Mouse (Mus musculus) liver, adult 2 months (tissue): ENCODE measurements at regions not wholly inside any gene's neighbourhood (a gene's known extent, or its start where the extent isn't known, plus 50 kb on each side); places are given as distances from the start of the nearest gene placed in this dataset.

Experiments used
- CTCF ChIP-seq: fragments of 200-500 bp; IDR thresholded peaks from 2 replicates; pipeline ENCODE4 v1.5.1; 2011; ENCODE audit warnings: low read depth, low read length, control low read depth
- POLR2A ChIP-seq: fragments of 200-500 bp; IDR thresholded peaks from 2 replicates; pipeline ENCODE4 v1.6.1; 2011; ENCODE audit warnings: low read length, control low read depth; ENCODE audit not compliant: insufficient read depth; ENCODE audit errors: extremely low read depth

DNA sequence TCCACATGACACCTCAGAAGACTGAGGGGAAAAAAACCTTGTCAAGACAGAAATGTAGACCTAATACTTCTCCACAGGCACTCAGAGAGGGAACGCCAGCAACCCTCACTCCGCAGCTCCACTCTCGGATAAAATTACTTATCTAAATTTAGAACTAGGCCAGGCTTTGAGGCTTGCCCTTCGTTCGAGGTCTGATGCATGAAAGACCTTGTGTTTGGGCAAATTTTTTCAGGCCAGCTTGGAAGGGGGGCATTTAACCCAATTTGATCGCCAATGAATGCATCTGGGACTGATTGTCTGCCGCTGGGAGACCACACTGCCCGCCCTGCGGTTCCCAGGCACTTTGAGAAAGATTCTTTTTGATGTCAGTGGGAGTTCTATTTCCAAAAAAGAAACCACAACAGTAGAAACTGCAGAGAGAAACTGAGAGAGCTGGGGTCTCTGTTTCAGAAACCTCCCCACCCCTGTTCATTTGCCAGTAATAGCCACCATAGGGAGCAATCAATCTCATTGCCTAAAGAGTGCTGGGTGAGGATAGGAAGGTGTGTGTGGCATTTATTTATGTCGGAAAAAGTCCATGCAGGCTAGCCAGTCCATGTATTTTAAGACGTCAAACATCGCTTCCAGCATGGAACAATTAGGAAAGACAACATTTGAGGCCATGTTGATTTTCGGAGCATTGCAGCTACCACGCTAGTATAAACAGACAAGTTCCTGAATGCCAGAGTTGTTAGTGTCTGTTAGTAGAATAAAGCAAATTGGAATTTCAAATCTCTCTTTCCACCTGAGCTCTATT, 617.0 kb upstream of the Castor2 start:
- TF ChIP-seq POLR2A = no peak
- TF ChIP-seq CTCF = no peak
